Mouse (Mus musculus) small intestine, adult 2 months (tissue): Measurements from ENCODE around the gene Rps11.

Experiments used
- CTCF ChIP-seq: fragments of 200-500 bp; IDR thresholded peaks from 2 replicates; pipeline ENCODE4 v1.5.1; 2012; ENCODE audit warnings: low read depth, mild to moderate bottlenecking, control low read depth, inconsistent platforms, low read length, moderate library complexity, mixed read lengths; ENCODE audit not compliant: insufficient replicate concordance, insufficient read length; ENCODE audit errors: extremely low read depth
- POLR2A ChIP-seq: fragments of 200-500 bp; IDR thresholded peaks from 2 replicates; pipeline ENCODE4 v1.6.1; 2012; ENCODE audit warnings: low read depth, mild to moderate bottlenecking, control low read depth, inconsistent platforms, low read length, moderate library complexity

- TF ChIP-seq CTCF (no peak), POLR2A (no peak)
Measured at GRCm38 (mm10) chr7:45157459-45157858, 33.2 kb upstream of the Rps11 start.
